Mouse (Mus musculus): Measurements from ENCODE around the gene Bmp5.

- TF ChIP-seq USF1 (IDR thresholded peaks at IDR 0.05; ENCODE audit: low read depth, low read length) (no peak), POLR2A (IDR thresholded peaks at IDR 0.05; ENCODE audit: control insufficient read depth in 1 of 2, insufficient read depth in 1 of 2, low read depth in 1 of 2, low read length in 2 of 2, poor library complexity in 1 of 2) (no peak), ZKSCAN1 (IDR thresholded peaks at IDR 0.05; ENCODE audit: low read depth, low read length) (no peak), CTCF (IDR thresholded peaks at IDR 0.05 in 2 of 3, conservative IDR thresholded peaks at IDR 0.05 in 1 of 3; ENCODE audit: control insufficient read depth in 1 of 3, insufficient read depth in 1 of 3, low read depth in 2 of 3, low read length in 3 of 3, poor library complexity in 1 of 3, severe bottlenecking in 1 of 3) (no peak), ZC3H11A (IDR thresholded peaks at IDR 0.05; ENCODE audit: low read depth, low read length) (no peak), JUND (IDR thresholded peaks at IDR 0.05; ENCODE audit: low read depth, low read length) (no peak), MXI1 (IDR thresholded peaks at IDR 0.05; ENCODE audit: low read depth, low read length) (no peak), GATA1 (IDR thresholded peaks at IDR 0.05; ENCODE audit: low read depth, low read length) (no peak), EP300 (IDR thresholded peaks at IDR 0.05; ENCODE audit: low read depth in 1 of 2, low read length in 2 of 2) (no peak), CHD2 (IDR thresholded peaks at IDR 0.05; ENCODE audit: low read length) (no peak), POLR2AphosphoS2 (IDR thresholded peaks at IDR 0.05; ENCODE audit: low read length) (no peak), MAFK (IDR thresholded peaks at IDR 0.05; ENCODE audit: borderline replicate concordance, low read depth, low read length) (no peak), MYB (IDR thresholded peaks at IDR 0.05; ENCODE audit: low read depth, low read length) (no peak)
Measured at GRCm38 (mm10) chr9:75785959-75786358, 10.8 kb downstream of the Bmp5 start.

Measured in MEL (cell line).